Mouse (Mus musculus) cerebellum, adult 2 months (tissue): ENCODE data around the gene Fgfr2. TPM values are rescaled to one million over a fixed set of nuclear protein-coding genes. Genes with fewer than 3 reads are reported as not detected.

Experiments
- DNase-seq, 2 experiments: peaks; one replicate each; pipeline ENCODE4 v3.0.0; 2021
- H3K27ac ChIP-seq: fragments of 200-500 bp; 2 replicates; pipeline ENCODE4 v1.5.1; 2012; ENCODE audit warnings: low read length, control low read depth, inconsistent platforms; ENCODE audit not compliant: insufficient read depth
- H3K27me3 ChIP-seq: fragments of 200-500 bp; 2 replicates; pipeline ENCODE4 v1.6.1; 2012; ENCODE audit warnings: inconsistent platforms, mild to moderate bottlenecking, low read length, moderate library complexity; ENCODE audit not compliant: control insufficient read depth, insufficient read depth
- H3K4me1 ChIP-seq: fragments of 200-500 bp; 2 replicates; pipeline ENCODE4 v1.6.1; 2011; ENCODE audit warnings: low read length; ENCODE audit not compliant: control insufficient read depth, insufficient read depth
- H3K4me3 ChIP-seq: fragments of 200-500 bp; replicated peaks from 2 replicates; pipeline ENCODE3; 2011; ENCODE audit warnings: mild to moderate bottlenecking, low read depth, low read length, control low read depth; ENCODE audit not compliant: insufficient read depth
- CTCF ChIP-seq: fragments of 200-500 bp; IDR thresholded peaks from 2 replicates; pipeline ENCODE4 v1.5.1; 2011; ENCODE audit warnings: low read depth, mild to moderate bottlenecking, control low read depth, low read length, moderate library complexity, borderline replicate concordance; ENCODE audit not compliant: insufficient read depth
- POLR2A ChIP-seq: fragments of 200-500 bp; IDR thresholded peaks from 2 replicates; pipeline ENCODE4 v1.6.1; 2011; ENCODE audit warnings: low read length, control low read depth, borderline replicate concordance; ENCODE audit not compliant: insufficient read depth
- WGBS: fragments of 180-500 bp; shearing (Covaris S2); methylation state at CpG from one replicate; pipeline ENCODE4 v1.1.7; 2018; 5-methylcytosine and 5-hydroxymethylcytosine counted together
- polyA plus RNA-seq: library from polyadenylated mRNA; depleted of rRNA; stranded (reverse); fragments of >200 nt; gene quantifications from 2 replicates; pipeline ENCODE4 v1.2.3, GENCODE M21; 2012

The Fgfr2 gene
- polyA plus RNA-seq, 1 experiment: 95.3 TPM

GRCm38 (mm10) chr7:130190329-130190975 is 2932.7 kb downstream of the Fgfr2 start:
- Histone ChIP-seq H3K4me1 (no peaks in the 10 kb centered on the region), H3K27ac (no peak overlapping the region), H3K27me3 (no peaks in the 10 kb centered on the region), H3K4me3 (no peak overlapping the region)
- WGBS: 50% methylated on average over 15 of the region's 15 CpGs
- no peak for TF ChIP-seq POLR2A
- no peak for TF ChIP-seq CTCF
- DNase-seq: no peak

GRCm38 (mm10) chr7:130189901-130190300 is 2933.2 kb downstream of the Fgfr2 start:
- no peaks in the 10 kb centered on the region for H3K27me3 ChIP-seq
- TF ChIP-seq CTCF: no peak
- TF ChIP-seq POLR2A: no peak
- 84% methylated on average over 4 of the region's 4 CpGs for WGBS
- no peak overlapping the region for H3K4me3 ChIP-seq
- no peak for DNase-seq
- H3K27ac ChIP-seq: no peak overlapping the region
- H3K4me1 ChIP-seq: no peaks in the 10 kb centered on the region

- H3K4me3 ChIP-seq: no peak overlapping the region
- TF ChIP-seq CTCF (no peak), POLR2A (no peak)
- no peaks in the 10 kb centered on the region for H3K4me1 ChIP-seq
- no peaks in the 10 kb centered on the region for H3K27me3 ChIP-seq
- no peak overlapping the region for H3K27ac ChIP-seq
- no peak for DNase-seq
- 87% methylated on average over 2 of the region's 2 CpGs for whole genome bisulfite sequencing
Measured at GRCm38 (mm10) chr7:130188108-130188507, 2935.0 kb downstream of the Fgfr2 start.

- 50% methylated on average over 5 of the region's 5 CpGs for WGBS
- TF ChIP-seq POLR2A (no peak), CTCF (no peak)
- Histone ChIP-seq H3K4me3 (no peak overlapping the region), H3K27me3 (no peaks in the 10 kb centered on the region; the same call in 1 of the 2 replicates), H3K27ac (no peak overlapping the region), H3K4me1 (no peaks in the 10 kb centered on the region)
- no peak for DNase-seq
Measured at GRCm38 (mm10) chr7:130184864-130185263, 2938.3 kb downstream of the Fgfr2 start.

- Histone ChIP-seq H3K27ac (no peak overlapping the region), H3K4me1 (no peaks in the 10 kb centered on the region), H3K27me3 (no peaks in the 10 kb centered on the region; the same call in 1 of the 2 replicates), H3K4me3 (no peak overlapping the region)
- TF ChIP-seq POLR2A (no peak), CTCF (no peak)
- 62% methylated on average over 5 of the region's 5 CpGs for WGBS
- no peak for DNase-seq
Measured at GRCm38 (mm10) chr7:130183960-130184359, 2939.2 kb downstream of the Fgfr2 start.

GRCm38 (mm10) chr7:130182551-130182950 is 2940.6 kb downstream of the Fgfr2 start:
- H3K4me1 ChIP-seq: no peaks in the 10 kb centered on the region
- no peak overlapping the region for H3K27ac ChIP-seq
- no peak for DNase-seq
- H3K4me3 ChIP-seq: no peak overlapping the region
- WGBS: 47% methylated on average over 18 of the region's 18 CpGs
- no peaks in the 10 kb centered on the region; the same call in 1 of the 2 replicates for H3K27me3 ChIP-seq
- no peak for TF ChIP-seq CTCF
- no peak for TF ChIP-seq POLR2A

- no peak overlapping the region for H3K4me3 ChIP-seq
- WGBS: 70% methylated on average over 3 of the region's 3 CpGs
- no peak for DNase-seq
- TF ChIP-seq CTCF (no peak), POLR2A (no peak)
- no peaks in the 10 kb centered on the region for H3K4me1 ChIP-seq
- H3K27ac ChIP-seq: no peak overlapping the region
- no peaks in the 10 kb centered on the region; the same call in 1 of the 2 replicates for H3K27me3 ChIP-seq
Measured at GRCm38 (mm10) chr7:130178991-130179390, 2944.2 kb downstream of the Fgfr2 start.

GRCm38 (mm10) chr7:130177009-130177408 is 2946.1 kb downstream of the Fgfr2 start:
- Histone ChIP-seq H3K4me3 (no peak overlapping the region), H3K27me3 (no peaks in the 10 kb centered on the region), H3K4me1 (no peaks in the 10 kb centered on the region), H3K27ac (no peak overlapping the region)
- DNase-seq: no peak
- 83% methylated on average over 5 of the region's 5 CpGs for WGBS
- TF ChIP-seq POLR2A (no peak), CTCF (no peak)
